Mouse (Mus musculus) mouse trophoblast stem cell (cell line): ENCODE data around the gene Foxr1.
"Not testable (repeated sequence)": the region's sequence is repeated elsewhere in the genome, so short reads cannot be mapped to it uniquely, and the experiment has no call there.

Experiments
- in situ Hi-C, 2 experiments: fragments of 300-500 bp; cut with MseI, MboI; formaldehyde crosslinking; loops; 2 replicates in 1 of 2; 3 replicates in 1 of 2; pipeline ENCODE4 v1.15.1; 2025

Foxr1 gene

GRCm38 (mm10) chr9:44417156-44417891 is 23.6 kb downstream of the Foxr1 start:
- in situ Hi-C loops: no loop called here

GRCm38 (mm10) chr9:44412781-44413180 is 28.2 kb downstream of the Foxr1 start:
- in situ Hi-C loops: no loop called here

GRCm38 (mm10) chr9:44412306-44412705 is 28.6 kb downstream of the Foxr1 start:
- in situ Hi-C loops: no loop called here

- in situ Hi-C loops: no loop called here
These were observed 29.3 kb downstream of the Foxr1 start for GRCm38 (mm10) chr9:44411601-44412130.

- in situ Hi-C loops: no loop called here
These were observed 30.1 kb downstream of the Foxr1 start for GRCm38 (mm10) chr9:44410647-44411336.

- in situ Hi-C loops: not testable (repeated sequence)
These were observed 32.2 kb downstream of the Foxr1 start for GRCm38 (mm10) chr9:44408693-44409092.

GRCm38 (mm10) chr9:44407752-44408097 is 33.2 kb downstream of the Foxr1 start:
- in situ Hi-C loops: no loop called here

- in situ Hi-C loops: no loop called here
These were observed 33.8 kb downstream of the Foxr1 start, which contains the start of the genes Rps25 and Trappc4 for GRCm38 (mm10) chr9:44406906-44407751. TSS of gene Rps25 (plus strand) at chr9:44407139. TSS of gene Trappc4 (minus strand) at chr9:44407600.

GRCm38 (mm10) chr9:44405011-44405410 is 35.9 kb downstream of the Foxr1 start:
- in situ Hi-C loops: no loop called here

- in situ Hi-C loops: no loop called here
These were observed 39.9 kb downstream of the Foxr1 start for GRCm38 (mm10) chr9:44401081-44401480.

- in situ Hi-C loops: no loop called here
These were observed 41.2 kb downstream of the Foxr1 start for GRCm38 (mm10) chr9:44399795-44400114.

- in situ Hi-C loops: no loop called here
These were observed 41.7 kb downstream of the Foxr1 start for GRCm38 (mm10) chr9:44399114-44399794.

GRCm38 (mm10) chr9:44398551-44398950 is 42.4 kb downstream of the Foxr1 start:
- in situ Hi-C loops: no loop called here

- in situ Hi-C loops: no loop called here
These were observed 42.8 kb downstream of the Foxr1 start for GRCm38 (mm10) chr9:44398087-44398486.

GRCm38 (mm10) chr9:44396684-44397411 is 44.1 kb downstream of the Foxr1 start, which contains the start of gene Slc37a4:
TSS of gene Slc37a4 (plus strand) at chr9:44396852.
- in situ Hi-C loops: no loop called here

GRCm38 (mm10) chr9:44391466-44391865 is 49.5 kb downstream of the Foxr1 start:
- in situ Hi-C loops: no loop called here

GRCm38 (mm10) chr9:44389273-44389672 is 51.7 kb downstream of the Foxr1 start:
- in situ Hi-C loops: no loop called here

- in situ Hi-C loops: no loop called here
These were observed 53.7 kb downstream of the Foxr1 start for GRCm38 (mm10) chr9:44387221-44387620.

GRCm38 (mm10) chr9:44384596-44384995 is 56.3 kb downstream of the Foxr1 start:
- in situ Hi-C loops: no loop called here
